Mouse (Mus musculus): Measurements from ENCODE around the gene Vav1. TPM values are rescaled to one million over a fixed set of nuclear protein-coding genes. Genes with fewer than 3 reads are reported as not detected.

The Vav1 gene
- polyA plus RNA-seq, 1 experiment from 2014 or later = 2.0 TPM

DNA sequence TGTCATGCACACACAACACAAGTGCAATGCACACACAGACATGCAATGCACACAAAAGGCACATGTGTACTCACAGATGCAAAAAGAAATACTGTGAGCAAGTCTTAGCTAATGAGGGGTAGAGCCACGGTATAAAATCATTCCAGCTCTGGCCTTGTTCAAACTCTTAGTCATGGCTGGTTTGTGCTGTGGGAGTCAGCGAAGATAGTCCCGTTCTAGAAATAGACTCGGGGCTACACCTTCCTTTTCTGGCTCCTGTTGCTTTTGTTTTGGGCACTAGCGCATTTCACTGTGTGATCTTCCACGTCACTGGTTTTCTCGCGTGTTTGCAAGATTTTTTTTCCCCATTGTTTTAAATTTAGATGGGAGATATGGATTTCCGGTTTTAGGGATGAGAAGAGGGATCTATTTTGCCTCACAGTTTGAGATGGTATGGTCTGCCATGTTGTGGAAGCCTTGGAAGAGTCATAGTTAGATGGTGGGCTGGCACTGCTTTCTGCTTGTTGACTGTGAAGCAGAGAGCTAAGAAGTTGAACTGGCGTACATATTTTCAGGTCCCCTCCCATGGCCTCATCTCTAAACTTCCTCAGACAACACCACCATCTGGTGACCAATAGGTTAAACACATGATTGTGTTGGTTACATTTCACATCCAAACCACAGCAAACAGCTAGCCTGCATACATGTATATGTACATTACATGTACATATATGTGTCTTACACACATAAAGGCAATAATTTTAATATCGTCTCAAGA, 80.8 kb downstream of the Vav1 start:
- no peaks in the 10 kb centered on the region for H3K36me3 ChIP-seq
- no peak overlapping the region for H3K9ac ChIP-seq
- no peak overlapping the region for H3K4me2 ChIP-seq (replicated peaks)
- 90% methylated on average over 11 of the region's 11 CpGs for WGBS
- H3K27ac ChIP-seq = no peak overlapping the region
- no peak for ATAC-seq (ENCODE audit: low FRiP score)
- no peaks in the 10 kb centered on the region for H3K4me1 ChIP-seq
- no peaks in the 10 kb centered on the region for H3K27me3 ChIP-seq
- no peak overlapping the region for H3K4me3 ChIP-seq
- no peaks in the 10 kb centered on the region for H3K9me3 ChIP-seq (replicated peaks)

Other genes with a start within 250 kb of the Vav1 start
- gene Khsrp, start 247.6 kb upstream of the Vav1 start, polyA plus RNA-seq (2016; fragmentation: Nextera tagmentation; extraction: Ambion mirVana) = 63.4 and 66.5 TPM in 2 replicates
- gene Slc25a41, start 237.4 kb upstream of the Vav1 start, polyA plus RNA-seq (2016; fragmentation: Nextera tagmentation; extraction: Ambion mirVana) = not detected in 2 replicates
- 2.7 and 3.8 TPM in 2 replicates for gene Crb3, start 220.0 kb upstream of the Vav1 start, polyA plus RNA-seq (2016; fragmentation: Nextera tagmentation; extraction: Ambion mirVana)
- 18.7 and 22.5 TPM in 2 replicates for gene Slc25a23, start 219.2 kb upstream of the Vav1 start, polyA plus RNA-seq (2016; fragmentation: Nextera tagmentation; extraction: Ambion mirVana)
- 3.2 and 3.7 TPM in 2 replicates for gene Dennd1c, start 200.6 kb upstream of the Vav1 start, polyA plus RNA-seq (2016; fragmentation: Nextera tagmentation; extraction: Ambion mirVana)
- gene Tubb4a, start 191.3 kb upstream of the Vav1 start, polyA plus RNA-seq (2016; fragmentation: Nextera tagmentation; extraction: Ambion mirVana) = 197 and 227 TPM in 2 replicates
- gene Tnfsf9, start 173.8 kb upstream of the Vav1 start, polyA plus RNA-seq (2016; fragmentation: Nextera tagmentation; extraction: Ambion mirVana) = 5.8 and 6.1 TPM in 2 replicates
- 0.48 TPM in 1 of 2 replicates, not detected in the other for gene Cd70, start 129.3 kb upstream of the Vav1 start, polyA plus RNA-seq (2016; fragmentation: Nextera tagmentation; extraction: Ambion mirVana)
- not detected in 2 replicates for gene Tnfsf14, start 84.9 kb upstream of the Vav1 start, polyA plus RNA-seq (2016; fragmentation: Nextera tagmentation; extraction: Ambion mirVana)
- gene C3, start 51.0 kb upstream of the Vav1 start, polyA plus RNA-seq (2016; fragmentation: Nextera tagmentation; extraction: Ambion mirVana) = 0.76 and 1.2 TPM in 2 replicates
- gene Gpr108, start 30.7 kb upstream of the Vav1 start, polyA plus RNA-seq (2016; fragmentation: Nextera tagmentation; extraction: Ambion mirVana) = 24.7 and 27.1 TPM in 2 replicates
- gene Trip10, start 29.6 kb upstream of the Vav1 start, polyA plus RNA-seq (2016; fragmentation: Nextera tagmentation; extraction: Ambion mirVana) = 23.5 and 23.9 TPM in 2 replicates
- 3.4 and 5.6 TPM in 2 replicates for gene Adgre1, start 79.6 kb downstream of the Vav1 start, polyA plus RNA-seq (2016; fragmentation: Nextera tagmentation; extraction: Ambion mirVana)